Mouse (Mus musculus) cerebellum, postnatal 36 days (tissue): ENCODE data around the gene Sec14l1.

Experiments used
- DNase-seq, 2 experiments: peaks; one replicate each; pipeline ENCODE4 v3.0.0; 2021 to 2022; ENCODE audit warnings: mixed read lengths in 2 of 2

The Sec14l1 gene

GRCm38 (mm10) chr11:117088271-117088991 lies 26.5 kb upstream of the Sec14l1 start:
- no peak for DNase-seq

GRCm38 (mm10) chr11:117089673-117090419 lies 25.1 kb upstream of the Sec14l1 start:
- no peak for DNase-seq

GRCm38 (mm10) chr11:117091406-117091805 lies 23.6 kb upstream of the Sec14l1 start:
- no peak for DNase-seq

GRCm38 (mm10) chr11:117091845-117092244 lies 23.1 kb upstream of the Sec14l1 start:
- DNase-seq: no peak

GRCm38 (mm10) chr11:117092711-117093110 lies 22.3 kb upstream of the Sec14l1 start:
- no peak for DNase-seq

GRCm38 (mm10) chr11:117093900-117094552 lies 20.9 kb upstream of the Sec14l1 start:
- no peak for DNase-seq

- DNase-seq: no peak
Measured at GRCm38 (mm10) chr11:117094646-117095045, 20.3 kb upstream of the Sec14l1 start.

- DNase-seq: no peak
Measured at GRCm38 (mm10) chr11:117097021-117097420, 17.9 kb upstream of the Sec14l1 start.

GRCm38 (mm10) chr11:117098155-117098554 lies 16.8 kb upstream of the Sec14l1 start:
- DNase-seq: no peak

GRCm38 (mm10) chr11:117098784-117099183 lies 16.2 kb upstream of the Sec14l1 start:
- DNase-seq: no peak

GRCm38 (mm10) chr11:117099372-117099771 lies 15.6 kb upstream of the Sec14l1 start:
- no peak for DNase-seq

- DNase-seq: no peak
Measured at GRCm38 (mm10) chr11:117101351-117101921, 13.5 kb upstream of the Sec14l1 start.

- DNase-seq: no peak
Measured at GRCm38 (mm10) chr11:117101925-117102717, 12.8 kb upstream of the Sec14l1 start.

GRCm38 (mm10) chr11:117103523-117103922 lies 11.4 kb upstream of the Sec14l1 start:
- DNase-seq: no peak

GRCm38 (mm10) chr11:117104044-117104757 lies 10.8 kb upstream of the Sec14l1 start:
- no peak for DNase-seq

- no peak for DNase-seq
Measured at GRCm38 (mm10) chr11:117105315-117105714, 9.7 kb upstream of the Sec14l1 start.

- DNase-seq: no peak
Measured at GRCm38 (mm10) chr11:117105850-117106249, 9.1 kb upstream of the Sec14l1 start.

- DNase-seq: no peak
Measured at GRCm38 (mm10) chr11:117106633-117107334, 8.2 kb upstream of the Sec14l1 start.

GRCm38 (mm10) chr11:117107837-117108236 lies 7.1 kb upstream of the Sec14l1 start:
- DNase-seq: no peak

GRCm38 (mm10) chr11:117108595-117108994 lies 6.4 kb upstream of the Sec14l1 start:
- DNase-seq: peak; percentile 93 to 94
